Mouse (Mus musculus): Measurements from ENCODE around the gene Sycn.

Gene Sycn

GRCm38 (mm10) chr7:28584468-28584867, 43.8 kb downstream of the Sycn start:
- no peak for DNase-seq (ENCODE audit: low read depth, low spot score)

GRCm38 (mm10) chr7:28585001-28585400, 44.3 kb downstream of the Sycn start:
- no peak for DNase-seq (ENCODE audit: low read depth, low spot score)

DNA sequence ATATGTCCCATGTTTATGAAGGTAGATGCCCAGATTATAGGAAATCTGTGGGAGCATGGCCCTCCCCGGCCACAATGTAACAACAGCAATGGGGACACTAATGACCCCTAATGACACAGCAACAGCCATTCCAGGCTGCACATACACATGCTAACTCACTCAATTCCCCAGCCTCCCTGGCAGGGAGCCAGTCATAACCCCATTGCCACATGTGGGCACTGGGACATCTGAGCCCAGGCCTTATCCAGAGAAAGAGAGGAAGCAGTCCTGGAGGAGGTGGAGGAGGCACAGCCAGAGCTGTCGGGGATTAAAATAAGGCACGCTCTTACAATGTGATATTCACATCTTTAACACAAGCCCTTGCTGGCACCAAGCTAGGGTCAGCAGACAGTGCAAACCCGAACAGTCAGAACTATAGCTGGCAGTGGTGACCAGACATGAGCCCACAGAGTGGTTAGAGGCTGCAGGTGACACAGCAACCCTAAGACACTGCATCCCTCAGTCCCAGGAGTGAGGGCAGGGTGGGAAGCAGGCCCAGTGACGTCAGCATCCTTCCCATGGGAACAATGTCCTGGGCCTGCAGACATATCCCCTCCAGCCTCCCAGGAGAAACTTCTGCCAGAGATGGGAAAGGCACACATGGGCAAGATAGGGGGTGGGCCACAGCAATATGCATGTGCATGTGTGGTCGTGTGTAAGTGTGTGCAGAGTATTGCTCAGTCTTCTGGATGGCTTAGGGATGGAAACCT, 46.2 kb downstream of the Sycn start:
- DNase-seq (ENCODE audit: low read depth, low spot score), result no peak

DNA sequence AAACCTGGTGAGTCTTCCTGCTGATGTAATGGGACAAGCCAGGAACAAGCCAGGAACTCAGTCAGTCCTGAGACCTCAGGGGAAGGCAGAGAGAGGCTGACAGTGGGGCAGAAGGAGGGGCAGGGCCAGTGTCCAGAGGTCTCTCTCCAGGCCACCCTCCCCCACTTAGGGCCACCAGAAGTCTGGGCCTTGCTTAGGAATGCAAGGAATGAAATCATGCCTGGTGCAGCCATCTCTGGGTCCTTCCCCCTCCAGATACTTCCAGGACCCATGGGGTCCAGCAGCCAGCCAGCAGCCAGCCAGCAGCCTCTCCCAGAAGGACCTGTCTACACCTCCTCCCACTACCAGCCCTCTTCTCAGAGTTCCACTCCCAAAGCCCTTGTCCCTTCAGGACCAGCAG, 47.0 kb downstream of the Sycn start:
- no peak for DNase-seq (ENCODE audit: low read depth, low spot score)
